Mouse (Mus musculus): Measurements from ENCODE around the gene Ltf. TPM values are rescaled to one million over a fixed set of nuclear protein-coding genes. Genes with fewer than 3 reads are reported as not detected.

Gene Ltf
- 1.0 and 1.3 TPM in 2 replicates for polyA plus RNA-seq (2015; fragmentation: Nextera tagmentation; extraction: Ambion mirVana)

DNA sequence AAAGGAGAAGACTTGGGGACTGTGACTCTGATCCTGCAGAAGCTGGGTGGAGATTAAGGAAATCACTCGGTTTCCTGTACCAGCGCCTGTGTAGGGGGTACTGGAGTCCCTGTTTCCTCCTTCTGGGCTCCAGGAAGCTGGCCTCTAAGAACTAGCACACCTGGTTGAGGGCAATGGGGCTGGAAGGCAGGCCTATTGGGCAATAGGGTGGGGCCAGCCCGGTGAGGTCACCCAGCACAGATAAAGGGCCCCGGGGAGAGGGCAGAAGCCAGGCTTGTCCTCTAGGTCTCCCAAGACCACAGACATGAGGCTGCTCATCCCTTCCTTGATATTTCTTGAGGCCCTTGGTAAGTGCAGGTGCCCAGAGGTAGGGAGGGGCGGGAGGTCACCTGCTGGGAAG lies at the start of gene Ltf:
Gene Ltf (plus strand): TSS at position 250 of the 400 bp plus-strand sequence.
- Histone ChIP-seq H3K36me3 (ENCODE audit: control insufficient read depth, insufficient read depth, low read length) (no peaks in the 10 kb centered on the region), H3K27ac (ENCODE audit: low read depth, low read length) (no peak within 1 kb of the TSS), H3K9me3 (ENCODE audit: control insufficient read depth, low read length) (no peaks in the 10 kb centered on the region), H3K27me3 (replicated peaks; ENCODE audit: control insufficient read depth, insufficient read depth, low read length) (no peaks in the 10 kb centered on the region), H3K9ac (ENCODE audit: low read depth, low read length) (no peak within 1 kb of the TSS), H3K4me1 (ENCODE audit: control insufficient read depth, insufficient read depth, low read depth, low read length) (no peaks in the 10 kb centered on the region), H3K4me3 (ENCODE audit: low read length) (no peak within 1 kb of the TSS), H3K4me2 (ENCODE audit: low read length) (no peak within 1 kb of the TSS)
- WGBS = 83% methylated on average over 5 of the region's 5 CpGs
- no peak for ATAC-seq

DNA sequence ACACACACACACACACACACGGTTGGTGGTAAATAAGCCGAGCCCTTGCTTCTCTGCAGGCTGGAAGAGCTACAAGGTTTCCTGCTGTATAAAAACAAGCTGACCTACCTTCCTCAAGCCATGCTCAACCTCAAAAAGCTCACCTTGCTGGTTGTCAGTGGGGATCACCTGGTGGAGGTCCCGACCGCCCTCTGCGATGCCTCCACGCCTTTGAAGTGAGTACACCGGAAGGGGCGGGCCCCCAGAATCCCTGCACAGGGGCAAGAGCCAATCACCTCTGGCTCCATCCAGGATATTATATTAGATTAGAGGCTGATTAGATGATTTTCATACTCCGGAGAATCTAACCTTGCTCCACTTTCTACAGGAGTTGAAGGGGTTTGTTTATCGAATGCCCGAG lies 39.7 kb upstream of the Ltf start:
- ATAC-seq = no peak
- Histone ChIP-seq H3K27me3 (replicated peaks; ENCODE audit: control insufficient read depth, insufficient read depth, low read length) (no peaks in the 10 kb centered on the region), H3K4me2 (ENCODE audit: low read length) (no peak overlapping the region), H3K4me1 (ENCODE audit: control insufficient read depth, insufficient read depth, low read depth, low read length) (no peaks in the 10 kb centered on the region), H3K36me3 (ENCODE audit: control insufficient read depth, insufficient read depth, low read length) (no peaks in the 10 kb centered on the region), H3K27ac (ENCODE audit: low read depth, low read length) (no peak overlapping the region), H3K4me3 (ENCODE audit: low read length) (no peak overlapping the region), H3K9me3 (ENCODE audit: control insufficient read depth, low read length) (no peaks in the 10 kb centered on the region), H3K9ac (ENCODE audit: low read depth, low read length) (no peak overlapping the region)
- 90% methylated on average over 11 of the region's 11 CpGs for WGBS

DNA sequence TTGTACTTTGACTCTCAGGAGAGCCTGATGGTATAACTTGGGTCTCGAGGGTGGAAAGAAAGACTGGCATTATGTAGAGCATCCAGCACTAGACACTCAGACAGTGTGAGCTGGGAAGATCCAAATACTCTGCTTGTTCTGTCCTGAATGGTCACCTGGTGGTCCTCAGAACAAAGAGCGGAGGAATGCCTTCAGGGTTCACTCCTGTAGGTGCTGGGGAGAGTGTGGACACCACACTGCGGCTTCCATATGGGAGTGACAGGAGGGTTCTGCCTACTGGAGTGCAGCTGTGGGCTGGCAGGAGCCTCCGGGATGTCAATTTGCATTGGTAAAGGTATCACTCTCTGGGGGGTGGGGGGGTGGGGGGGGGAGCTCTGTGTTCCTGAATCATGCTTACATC lies 36.7 kb upstream of the Ltf start:
- no peaks in the 10 kb centered on the region for H3K27me3 ChIP-seq (replicated peaks; ENCODE audit: control insufficient read depth, insufficient read depth, low read length)
- no peaks in the 10 kb centered on the region for H3K4me1 ChIP-seq (ENCODE audit: control insufficient read depth, insufficient read depth, low read depth, low read length)
- ATAC-seq = no peak
- H3K36me3 ChIP-seq (ENCODE audit: control insufficient read depth, insufficient read depth, low read length) = no peaks in the 10 kb centered on the region
- no peak overlapping the region for H3K27ac ChIP-seq (ENCODE audit: low read depth, low read length)
- no peak overlapping the region for H3K4me3 ChIP-seq (ENCODE audit: low read length)
- no peak overlapping the region for H3K9ac ChIP-seq (ENCODE audit: low read depth, low read length)
- WGBS = 49% methylated on average over 4 of the region's 4 CpGs
- no peaks in the 10 kb centered on the region for H3K9me3 ChIP-seq (ENCODE audit: control insufficient read depth, low read length)
- H3K4me2 ChIP-seq (ENCODE audit: low read length) = no peak overlapping the region

DNA sequence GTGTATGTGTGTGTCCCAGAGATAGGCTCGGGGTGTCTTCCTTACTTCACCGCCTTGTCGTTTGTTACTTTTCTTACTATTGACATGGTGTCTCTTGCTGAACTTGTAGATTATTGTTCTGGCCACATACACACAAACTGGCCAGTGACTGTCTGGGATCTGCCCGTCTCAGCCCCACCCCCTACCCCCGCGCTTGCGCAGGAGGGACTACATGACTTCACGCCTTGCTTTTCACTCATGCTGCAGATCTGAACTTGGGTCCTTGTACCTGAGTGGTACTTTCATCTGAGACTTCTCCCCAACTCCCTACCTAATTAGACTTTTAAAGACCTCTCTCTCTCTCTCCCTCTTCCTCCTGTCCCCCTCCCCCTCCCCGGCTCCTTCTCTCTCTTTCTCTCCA lies 35.0 kb upstream of the Ltf start:
- Histone ChIP-seq H3K4me3 (ENCODE audit: low read length) (no peak overlapping the region), H3K4me1 (ENCODE audit: control insufficient read depth, insufficient read depth, low read depth, low read length) (no peaks in the 10 kb centered on the region), H3K27ac (ENCODE audit: low read depth, low read length) (no peak overlapping the region), H3K9me3 (ENCODE audit: control insufficient read depth, low read length) (no peaks in the 10 kb centered on the region), H3K27me3 (replicated peaks; ENCODE audit: control insufficient read depth, insufficient read depth, low read length) (no peaks in the 10 kb centered on the region), H3K4me2 (ENCODE audit: low read length) (no peak overlapping the region), H3K36me3 (ENCODE audit: control insufficient read depth, insufficient read depth, low read length) (no peaks in the 10 kb centered on the region), H3K9ac (ENCODE audit: low read depth, low read length) (no peak overlapping the region)
- ATAC-seq = no peak
- 92% methylated on average over 9 of the region's 9 CpGs for WGBS

DNA sequence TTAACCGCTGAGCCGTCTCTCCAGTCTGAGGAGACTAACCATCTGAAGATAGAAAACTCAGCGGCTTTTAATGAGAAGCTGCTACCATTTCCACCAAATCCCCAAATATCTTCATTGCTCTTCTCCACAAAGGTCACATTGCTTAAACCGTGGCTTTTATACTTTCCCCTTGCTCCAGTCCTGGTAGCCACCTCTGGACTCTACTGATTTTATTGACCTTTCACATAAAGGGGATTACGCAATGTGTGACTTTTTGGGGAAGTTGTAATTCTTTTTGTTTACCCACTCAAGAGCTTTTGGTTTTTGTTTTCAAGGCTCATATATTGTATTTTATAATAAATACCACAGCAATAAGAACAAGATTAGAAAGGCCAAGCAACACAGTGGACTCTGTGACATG lies 33.5 kb upstream of the Ltf start:
- no peak for ATAC-seq
- H3K4me2 ChIP-seq (ENCODE audit: low read length) = no peak overlapping the region
- no peak overlapping the region for H3K27ac ChIP-seq (ENCODE audit: low read depth, low read length)
- no peaks in the 10 kb centered on the region for H3K4me1 ChIP-seq (ENCODE audit: control insufficient read depth, insufficient read depth, low read depth, low read length)
- no peak overlapping the region for H3K4me3 ChIP-seq (ENCODE audit: low read length)
- no peaks in the 10 kb centered on the region for H3K27me3 ChIP-seq (replicated peaks; ENCODE audit: control insufficient read depth, insufficient read depth, low read length)
- no peaks in the 10 kb centered on the region for H3K36me3 ChIP-seq (ENCODE audit: control insufficient read depth, insufficient read depth, low read length)
- WGBS = 96% methylated on average over 5 of the region's 5 CpGs
- no peak overlapping the region for H3K9ac ChIP-seq (ENCODE audit: low read depth, low read length)
- H3K9me3 ChIP-seq (ENCODE audit: control insufficient read depth, low read length) = no peaks in the 10 kb centered on the region

DNA sequence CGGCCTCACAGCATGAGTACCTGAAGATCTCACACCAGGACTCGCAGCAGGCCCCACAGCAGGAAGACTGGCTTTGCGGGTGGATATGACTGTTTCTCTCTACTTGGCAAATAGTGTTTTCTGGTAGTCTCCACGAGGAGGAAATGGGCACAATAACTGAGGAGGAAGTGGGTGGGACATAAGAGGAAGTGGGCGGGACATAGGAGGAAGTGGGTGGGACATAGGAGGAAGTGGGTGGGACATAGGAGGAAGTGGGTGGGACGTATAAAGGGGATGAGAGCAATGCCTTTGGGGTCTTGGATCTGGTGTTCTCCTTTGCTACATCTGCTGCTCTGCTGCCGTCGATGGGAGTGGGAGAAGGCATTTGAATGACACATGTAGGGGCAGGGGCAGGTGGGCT lies 33.1 kb upstream of the Ltf start:
- WGBS = 94% methylated on average over 8 of the region's 8 CpGs

DNA sequence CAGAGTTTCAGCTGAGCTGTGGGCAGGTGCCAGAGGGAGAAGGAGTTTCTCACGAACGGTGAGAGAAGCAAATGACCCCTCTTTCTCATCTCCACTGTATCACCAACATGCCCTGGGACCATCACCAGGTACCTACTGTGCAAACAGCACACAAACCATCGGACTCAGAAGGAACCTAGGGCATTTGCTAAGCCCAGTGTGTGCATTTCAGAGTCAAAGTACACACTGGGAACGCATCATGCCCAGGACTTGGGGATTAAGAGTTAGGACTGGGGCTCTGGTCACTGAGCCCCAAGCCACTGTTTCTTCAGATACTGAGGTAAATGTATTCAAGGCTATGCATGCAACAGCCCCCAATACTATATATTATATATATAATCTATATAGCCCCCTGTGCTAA lies 31.7 kb upstream of the Ltf start:
- Histone ChIP-seq H3K36me3 (ENCODE audit: control insufficient read depth, insufficient read depth, low read length) (no peaks in the 10 kb centered on the region), H3K9me3 (ENCODE audit: control insufficient read depth, low read length) (no peaks in the 10 kb centered on the region), H3K4me1 (ENCODE audit: control insufficient read depth, insufficient read depth, low read depth, low read length) (no peaks in the 10 kb centered on the region), H3K9ac (ENCODE audit: low read depth, low read length) (no peak overlapping the region), H3K27ac (ENCODE audit: low read depth, low read length) (no peak overlapping the region), H3K4me2 (ENCODE audit: low read length) (no peak overlapping the region), H3K27me3 (replicated peaks; ENCODE audit: control insufficient read depth, insufficient read depth, low read length) (no peaks in the 10 kb centered on the region), H3K4me3 (ENCODE audit: low read length) (no peak overlapping the region)
- no peak for ATAC-seq
- WGBS = 88% methylated on average over 4 of the region's 4 CpGs

More for the DNA sequence above, 33.1 kb upstream of the Ltf start:
- Histone ChIP-seq H3K4me3 (ENCODE audit: low read length) (no peak overlapping the region), H3K27me3 (replicated peaks; ENCODE audit: control insufficient read depth, insufficient read depth, low read length) (no peaks in the 10 kb centered on the region), H3K4me1 (ENCODE audit: control insufficient read depth, insufficient read depth, low read depth, low read length) (no peaks in the 10 kb centered on the region), H3K4me2 (ENCODE audit: low read length) (no peak overlapping the region), H3K27ac (ENCODE audit: low read depth, low read length) (no peak overlapping the region), H3K36me3 (ENCODE audit: control insufficient read depth, insufficient read depth, low read length) (no peaks in the 10 kb centered on the region), H3K9ac (ENCODE audit: low read depth, low read length) (no peak overlapping the region), H3K9me3 (ENCODE audit: control insufficient read depth, low read length) (no peaks in the 10 kb centered on the region)
- ATAC-seq = no peak

DNA sequence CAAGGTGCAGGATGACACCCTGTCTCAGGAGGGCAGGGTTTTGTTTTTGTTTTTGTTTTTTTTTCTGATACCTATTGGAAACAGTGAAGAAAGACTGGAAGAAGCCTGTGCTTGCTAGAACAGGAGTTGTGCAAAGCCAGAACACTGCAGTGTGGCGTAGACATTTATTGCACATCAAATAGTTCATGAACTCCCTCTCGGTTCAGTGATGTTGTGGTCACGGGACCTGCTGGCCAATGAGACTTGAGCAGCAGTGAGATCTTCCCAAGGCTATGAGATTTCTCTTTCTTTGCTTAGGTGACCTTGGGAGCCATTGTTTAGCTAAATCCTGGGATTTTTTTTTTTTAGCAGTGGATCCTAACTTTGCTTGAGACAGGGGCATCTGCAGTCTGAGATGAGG lies 31.0 kb upstream of the Ltf start:
- Histone ChIP-seq H3K36me3 (ENCODE audit: control insufficient read depth, insufficient read depth, low read length) (no peaks in the 10 kb centered on the region), H3K4me1 (ENCODE audit: control insufficient read depth, insufficient read depth, low read depth, low read length) (no peaks in the 10 kb centered on the region), H3K9me3 (ENCODE audit: control insufficient read depth, low read length) (no peaks in the 10 kb centered on the region), H3K4me3 (ENCODE audit: low read length) (no peak overlapping the region), H3K9ac (ENCODE audit: low read depth, low read length) (no peak overlapping the region), H3K27ac (ENCODE audit: low read depth, low read length) (no peak overlapping the region), H3K4me2 (ENCODE audit: low read length) (no peak overlapping the region), H3K27me3 (replicated peaks; ENCODE audit: control insufficient read depth, insufficient read depth, low read length) (no peaks in the 10 kb centered on the region)
- ATAC-seq = no peak
- WGBS = 78% methylated on average over 3 of the region's 3 CpGs

DNA sequence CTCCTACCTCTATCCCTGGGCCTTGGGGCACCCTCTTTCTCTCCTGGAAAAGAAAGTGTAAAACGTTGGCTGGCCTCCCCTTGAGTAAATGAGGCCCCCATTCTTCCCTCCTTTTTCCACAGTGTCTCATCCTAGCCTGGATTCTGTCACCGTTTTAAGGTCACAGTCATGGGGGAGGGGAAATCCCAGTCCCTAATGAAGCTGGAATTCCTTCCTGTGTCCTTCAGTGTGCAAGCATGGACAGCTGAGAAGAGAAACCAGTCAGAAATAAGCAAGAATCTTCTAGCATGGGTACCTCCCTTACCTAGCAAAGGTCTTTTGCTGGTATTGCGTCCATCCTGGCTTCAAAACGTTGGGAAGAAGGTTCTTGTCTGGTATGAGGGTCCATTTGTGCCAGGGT lies 29.9 kb upstream of the Ltf start:
- Histone ChIP-seq H3K4me1 (ENCODE audit: control insufficient read depth, insufficient read depth, low read depth, low read length) (no peaks in the 10 kb centered on the region), H3K9me3 (ENCODE audit: control insufficient read depth, low read length) (no peaks in the 10 kb centered on the region), H3K27me3 (replicated peaks; ENCODE audit: control insufficient read depth, insufficient read depth, low read length) (no peaks in the 10 kb centered on the region), H3K27ac (ENCODE audit: low read depth, low read length) (no peak overlapping the region), H3K36me3 (ENCODE audit: control insufficient read depth, insufficient read depth, low read length) (no peaks in the 10 kb centered on the region), H3K4me2 (ENCODE audit: low read length) (no peak overlapping the region), H3K9ac (ENCODE audit: low read depth, low read length) (no peak overlapping the region), H3K4me3 (ENCODE audit: low read length) (no peak overlapping the region)
- 67% methylated on average over 4 of the region's 4 CpGs for WGBS
- no peak for ATAC-seq

DNA sequence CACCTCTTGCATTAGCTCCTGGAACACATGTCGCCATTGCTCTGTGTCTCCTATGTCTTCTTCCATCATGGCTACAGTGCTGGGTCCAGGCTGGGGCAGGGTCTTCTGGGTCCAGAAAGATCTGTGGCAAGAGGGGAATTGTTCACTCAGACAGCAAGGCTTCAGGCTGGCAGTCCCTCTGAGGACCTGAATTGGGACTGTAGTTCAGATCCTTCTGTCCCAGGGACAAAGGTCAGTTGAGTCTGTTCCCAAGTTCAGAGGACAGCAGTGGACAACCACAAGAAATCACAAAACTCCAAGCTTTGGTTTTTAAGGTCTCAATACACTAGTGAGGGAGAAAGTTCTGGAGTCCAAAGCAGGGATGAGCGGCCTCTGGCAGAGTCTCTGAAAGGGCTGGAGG lies 29.5 kb upstream of the Ltf start:
- no peaks in the 10 kb centered on the region for H3K27me3 ChIP-seq (replicated peaks; ENCODE audit: control insufficient read depth, insufficient read depth, low read length)
- H3K9ac ChIP-seq (ENCODE audit: low read depth, low read length) = no peak overlapping the region
- no peak overlapping the region for H3K4me3 ChIP-seq (ENCODE audit: low read length)
- 93% methylated on average over 2 of the region's 2 CpGs for WGBS
- ATAC-seq = no peak
- H3K27ac ChIP-seq (ENCODE audit: low read depth, low read length) = no peak overlapping the region
- no peaks in the 10 kb centered on the region for H3K9me3 ChIP-seq (ENCODE audit: control insufficient read depth, low read length)
- no peaks in the 10 kb centered on the region for H3K4me1 ChIP-seq (ENCODE audit: control insufficient read depth, insufficient read depth, low read depth, low read length)
- H3K36me3 ChIP-seq (ENCODE audit: control insufficient read depth, insufficient read depth, low read length) = no peaks in the 10 kb centered on the region
- no peak overlapping the region for H3K4me2 ChIP-seq (ENCODE audit: low read length)

All from hindbrain, embryonic 16.5 days (tissue).